Mouse (Mus musculus): ENCODE data around the gene Mamstr. TPM values are rescaled to one million over a fixed set of nuclear protein-coding genes. Genes with fewer than 3 reads are reported as not detected.

The Mamstr gene
- polyA plus RNA-seq, 1 experiment from 2014 or later: 2.8 TPM

- no peak overlapping the region for H3K4me2 ChIP-seq (replicated peaks; ENCODE audit: low read depth)
- WGBS: 85% methylated on average over 19 of the region's 19 CpGs
- no peaks in the 10 kb centered on the region for H3K9me3 ChIP-seq (ENCODE audit: control insufficient read depth)
- no peak for ATAC-seq
- peaks cover 43% of the 10 kb centered on the region; the same call in 1 of the 2 replicates for H3K27me3 ChIP-seq (replicated peaks; ENCODE audit: control insufficient read depth, insufficient read depth, low read length)
- no peak overlapping the region for H3K27ac ChIP-seq (ENCODE audit: low read depth, low read length)
- H3K4me3 ChIP-seq (ENCODE audit: low read depth, low read length): no peak overlapping the region
- no peaks in the 10 kb centered on the region for H3K4me1 ChIP-seq (replicated peaks; ENCODE audit: control insufficient read depth, insufficient read depth, low read length)
- TF ChIP-seq CTCF (IDR thresholded peaks at IDR 0.05; ENCODE audit: low read depth): no peak
- 0 out of 2 replicates have a peak, but pooled peaks cover 2% of the 10 kb centered on the region for H3K36me3 ChIP-seq (ENCODE audit: control insufficient read depth, insufficient read depth)
- no peak overlapping the region for H3K9ac ChIP-seq (ENCODE audit: low read depth, low read length)
Observed at GRCm38 (mm10) chr7:45640191-45640957, 597 bp downstream of the Mamstr start.

GRCm38 (mm10) chr7:45641391-45642040 is 1.7 kb downstream of the Mamstr start:
- no peak for ATAC-seq
- WGBS: 51% methylated on average over 17 of the region's 17 CpGs
- H3K4me1 ChIP-seq (replicated peaks; ENCODE audit: control insufficient read depth, insufficient read depth, low read length): no peaks in the 10 kb centered on the region
- H3K27me3 ChIP-seq (replicated peaks; ENCODE audit: control insufficient read depth, insufficient read depth, low read length): peaks cover 43% of the 10 kb centered on the region; the same call in 1 of the 2 replicates
- H3K4me3 ChIP-seq (ENCODE audit: low read depth, low read length): peak overlapping the region; percentile 2; the same call in 1 of the 2 replicates
- TF ChIP-seq CTCF (IDR thresholded peaks at IDR 0.05; ENCODE audit: low read depth): no peak
- H3K36me3 ChIP-seq (ENCODE audit: control insufficient read depth, insufficient read depth): 0 out of 2 replicates have a peak, but pooled peaks cover 2% of the 10 kb centered on the region
- H3K4me2 ChIP-seq (replicated peaks; ENCODE audit: low read depth): peak overlapping the region; percentile 35
- H3K9me3 ChIP-seq (ENCODE audit: control insufficient read depth): no peaks in the 10 kb centered on the region
- no peak overlapping the region for H3K27ac ChIP-seq (ENCODE audit: low read depth, low read length)
- H3K9ac ChIP-seq (ENCODE audit: low read depth, low read length): no peak overlapping the region

DNA sequence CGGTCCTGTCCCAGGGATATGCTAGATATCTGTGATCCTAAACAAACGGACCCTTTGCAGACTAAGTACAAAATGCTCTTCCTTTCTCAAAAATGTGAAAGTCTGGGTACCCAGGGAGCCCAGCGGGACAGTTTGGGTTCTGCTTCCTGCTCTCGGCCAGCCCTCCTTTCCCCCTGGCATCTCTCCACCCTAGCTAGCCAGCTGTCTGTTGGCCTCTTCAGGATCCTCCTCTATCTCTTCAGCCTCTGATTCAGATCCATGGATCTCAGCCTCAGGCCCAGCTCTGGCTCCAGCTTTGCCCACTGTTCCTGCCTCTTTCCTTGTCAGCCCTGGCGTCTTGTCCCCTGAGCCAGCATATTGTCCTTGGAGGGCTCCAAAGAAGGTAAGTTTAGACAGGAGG is 2.3 kb downstream of the Mamstr start:
- H3K36me3 ChIP-seq (ENCODE audit: control insufficient read depth, insufficient read depth): no peaks in the 10 kb centered on the region
- H3K27ac ChIP-seq (ENCODE audit: low read depth, low read length): no peak overlapping the region
- 62% methylated on average over 5 of the region's 5 CpGs for WGBS
- TF ChIP-seq CTCF (IDR thresholded peaks at IDR 0.05; ENCODE audit: low read depth): no peak
- peak overlapping the region; percentile 2; the same call in 1 of the 2 replicates for H3K4me3 ChIP-seq (ENCODE audit: low read depth, low read length)
- no peaks in the 10 kb centered on the region for H3K9me3 ChIP-seq (ENCODE audit: control insufficient read depth)
- peaks cover 43% of the 10 kb centered on the region; the same call in 1 of the 2 replicates for H3K27me3 ChIP-seq (replicated peaks; ENCODE audit: control insufficient read depth, insufficient read depth, low read length)
- ATAC-seq: no peak
- no peak overlapping the region for H3K9ac ChIP-seq (ENCODE audit: low read depth, low read length)
- H3K4me2 ChIP-seq (replicated peaks; ENCODE audit: low read depth): peak overlapping the region; percentile 35
- H3K4me1 ChIP-seq (replicated peaks; ENCODE audit: control insufficient read depth, insufficient read depth, low read length): no peaks in the 10 kb centered on the region

GRCm38 (mm10) chr7:45642503-45643255 is 2.9 kb downstream of the Mamstr start:
- Histone ChIP-seq H3K36me3 (ENCODE audit: control insufficient read depth, insufficient read depth) (no peaks in the 10 kb centered on the region), H3K4me2 (replicated peaks; ENCODE audit: low read depth) (peak overlapping the region; percentile 56), H3K27me3 (replicated peaks; ENCODE audit: control insufficient read depth, insufficient read depth, low read length) (peaks cover 43% of the 10 kb centered on the region; the same call in 1 of the 2 replicates), H3K4me1 (replicated peaks; ENCODE audit: control insufficient read depth, insufficient read depth, low read length) (no peaks in the 10 kb centered on the region), H3K9me3 (ENCODE audit: control insufficient read depth) (no peaks in the 10 kb centered on the region), H3K27ac (ENCODE audit: low read depth, low read length) (peak overlapping the region; percentile 51; the same call in 1 of the 2 replicates), H3K4me3 (ENCODE audit: low read depth, low read length) (peak overlapping the region; percentile 25), H3K9ac (ENCODE audit: low read depth, low read length) (0 out of 2 replicates have a peak overlapping the region, but pooled peaks have one; percentile 19)
- 42% methylated on average over 16 of the region's 16 CpGs for WGBS
- TF ChIP-seq CTCF (IDR thresholded peaks at IDR 0.05; ENCODE audit: low read depth): no peak
- ATAC-seq: no peak

GRCm38 (mm10) chr7:45643441-45644178 is 3.8 kb downstream of the Mamstr start:
- no peaks in the 10 kb centered on the region for H3K36me3 ChIP-seq (ENCODE audit: control insufficient read depth, insufficient read depth)
- peak overlapping the region; percentile 25 for H3K4me3 ChIP-seq (ENCODE audit: low read depth, low read length)
- no peaks in the 10 kb centered on the region for H3K9me3 ChIP-seq (ENCODE audit: control insufficient read depth)
- peak overlapping the region; percentile 77 for H3K27ac ChIP-seq (ENCODE audit: low read depth, low read length)
- ATAC-seq: peak; percentile 82
- peak overlapping the region; percentile 22; the same call in 1 of the 2 replicates for H3K9ac ChIP-seq (ENCODE audit: low read depth, low read length)
- H3K4me1 ChIP-seq (replicated peaks; ENCODE audit: control insufficient read depth, insufficient read depth, low read length): no peaks in the 10 kb centered on the region
- no peak for TF ChIP-seq CTCF (IDR thresholded peaks at IDR 0.05; ENCODE audit: low read depth)
- WGBS: 7% methylated on average over 28 of the region's 28 CpGs
- peak overlapping the region; percentile 56 for H3K4me2 ChIP-seq (replicated peaks; ENCODE audit: low read depth)
- peaks cover 43% of the 10 kb centered on the region; the same call in 1 of the 2 replicates for H3K27me3 ChIP-seq (replicated peaks; ENCODE audit: control insufficient read depth, insufficient read depth, low read length)

Measured in intestine, postnatal 0 days (tissue).